Mouse (Mus musculus) small intestine, adult 2 months (tissue): ENCODE results near the gene Bcl2l11. TPM values are rescaled to one million over a fixed set of nuclear protein-coding genes. Genes with fewer than 3 reads are reported as not detected.
A peak's percentile ranks its signal among the peaks of the same experiment; 100 is the strongest.
"Not testable (repeated sequence)": the region's sequence is repeated elsewhere in the genome, so short reads cannot be mapped to it uniquely, and the experiment has no call there.

Experiments
- H3K27ac ChIP-seq: fragments of 200-500 bp; 2 replicates; pipeline ENCODE4 v1.5.1; 2012; ENCODE audit warnings: low read depth, low read length, control low read depth, inconsistent platforms; ENCODE audit not compliant: insufficient read depth
- H3K27me3 ChIP-seq: fragments of 200-500 bp; 2 replicates; pipeline ENCODE4 v1.6.1; 2012; ENCODE audit warnings: mild to moderate bottlenecking, moderate library complexity, low read length, inconsistent platforms; ENCODE audit not compliant: control insufficient read depth, insufficient read depth
- H3K36me3 ChIP-seq: fragments of 200-500 bp; 2 replicates; pipeline ENCODE4 v1.6.1; 2012; ENCODE audit warnings: mild to moderate bottlenecking, low read length, control low read depth, inconsistent platforms; ENCODE audit not compliant: control insufficient read depth, insufficient read depth
- H3K4me1 ChIP-seq: fragments of 200-500 bp; 2 replicates; pipeline ENCODE4 v1.6.1; 2012; ENCODE audit warnings: low read length, inconsistent platforms, mixed read lengths; ENCODE audit not compliant: control insufficient read depth, insufficient read depth, insufficient read length
- H3K4me3 ChIP-seq: fragments of 200-500 bp; 2 replicates; pipeline ENCODE4 v1.5.1; 2012; ENCODE audit warnings: low read depth, mild to moderate bottlenecking, control low read depth, inconsistent platforms, low read length, moderate library complexity
- CTCF ChIP-seq: fragments of 200-500 bp; IDR thresholded peaks from 2 replicates; pipeline ENCODE4 v1.5.1; 2012; ENCODE audit warnings: low read depth, mild to moderate bottlenecking, control low read depth, inconsistent platforms, low read length, moderate library complexity, mixed read lengths; ENCODE audit not compliant: insufficient replicate concordance, insufficient read length; ENCODE audit errors: extremely low read depth
- POLR2A ChIP-seq: fragments of 200-500 bp; IDR thresholded peaks from 2 replicates; pipeline ENCODE4 v1.6.1; 2012; ENCODE audit warnings: low read depth, mild to moderate bottlenecking, control low read depth, inconsistent platforms, low read length, moderate library complexity
- WGBS: fragments of 180-500 bp; shearing (Covaris S2); methylation state at CpG from one replicate; pipeline ENCODE4 v1.1.7; 2018; 5-methylcytosine and 5-hydroxymethylcytosine counted together
- polyA plus RNA-seq: library from polyadenylated mRNA; depleted of rRNA; stranded (reverse); fragments of >200 nt; gene quantifications from 2 replicates; pipeline ENCODE4 v1.2.3, GENCODE M21; 2012

Gene Bcl2l11
- polyA plus RNA-seq, 1 experiment = 7.4 TPM

GRCm38 (mm10) chr2:128174604-128175342, 48.9 kb downstream of the Bcl2l11 start:
- TF ChIP-seq CTCF (no peak), POLR2A (no peak)
- Histone ChIP-seq H3K4me1 (peaks cover 15% of the 10 kb centered on the region), H3K4me3 (no peak overlapping the region), H3K36me3 (no peaks in the 10 kb centered on the region), H3K27ac (no peak overlapping the region), H3K27me3 (no peaks in the 10 kb centered on the region)
- WGBS = 23% methylated on average over 9 of the region's 9 CpGs

GRCm38 (mm10) chr2:128175625-128176024, 49.8 kb downstream of the Bcl2l11 start:
- H3K27ac ChIP-seq = no peak overlapping the region
- 94% methylated on average over 6 of the region's 6 CpGs for WGBS
- TF ChIP-seq CTCF = no peak
- TF ChIP-seq POLR2A = no peak
- H3K36me3 ChIP-seq = no peaks in the 10 kb centered on the region
- no peak overlapping the region for H3K4me3 ChIP-seq
- no peaks in the 10 kb centered on the region for H3K27me3 ChIP-seq
- peaks cover 16% of the 10 kb centered on the region for H3K4me1 ChIP-seq

GRCm38 (mm10) chr2:128176391-128177044, 50.7 kb downstream of the Bcl2l11 start:
- WGBS = 38% methylated on average over 12 of the region's 12 CpGs
- Histone ChIP-seq H3K27me3 (no peaks in the 10 kb centered on the region), H3K36me3 (no peaks in the 10 kb centered on the region), H3K4me3 (no peak overlapping the region), H3K27ac (no peak overlapping the region), H3K4me1 (peaks cover 16% of the 10 kb centered on the region)
- TF ChIP-seq POLR2A (no peak), CTCF (no peak)

- 83% methylated on average over 5 of the region's 5 CpGs for WGBS
- TF ChIP-seq CTCF (no peak), POLR2A (no peak)
- H3K4me1 ChIP-seq = peaks cover 14% of the 10 kb centered on the region
- no peaks in the 10 kb centered on the region for H3K27me3 ChIP-seq
- no peak overlapping the region for H3K27ac ChIP-seq
- no peak overlapping the region for H3K4me3 ChIP-seq
- H3K36me3 ChIP-seq = no peaks in the 10 kb centered on the region
These were observed 51.4 kb downstream of the Bcl2l11 start for GRCm38 (mm10) chr2:128177241-128177661.

GRCm38 (mm10) chr2:128179126-128179807, 53.4 kb downstream of the Bcl2l11 start:
- Histone ChIP-seq H3K27me3 (no peaks in the 10 kb centered on the region), H3K27ac (peak overlapping the region; percentile 15; the same call in 1 of the 2 replicates)
- WGBS = 29% methylated on average over 18 of the region's 18 CpGs

GRCm38 (mm10) chr2:128179808-128180379, 54.1 kb downstream of the Bcl2l11 start:
- TF ChIP-seq POLR2A (no peak), CTCF (no peak)
- Histone ChIP-seq H3K36me3 (no peaks in the 10 kb centered on the region), H3K27me3 (no peaks in the 10 kb centered on the region), H3K4me1 (peaks cover 6% of the 10 kb centered on the region), H3K4me3 (no peak overlapping the region), H3K27ac (peak overlapping the region; percentile 15; the same call in 1 of the 2 replicates)
- WGBS = 15% methylated on average over 9 of the region's 9 CpGs

More at GRCm38 (mm10) chr2:128179126-128179807, 53.4 kb downstream of the Bcl2l11 start:
- no peak overlapping the region for H3K4me3 ChIP-seq
- H3K36me3 ChIP-seq = no peaks in the 10 kb centered on the region
- TF ChIP-seq POLR2A (no peak), CTCF (no peak)
- peaks cover 9% of the 10 kb centered on the region for H3K4me1 ChIP-seq

- H3K27me3 ChIP-seq, H3K27ac ChIP-seq, H3K4me1 ChIP-seq, H3K36me3 ChIP-seq, H3K4me3 ChIP-seq: not testable (repeated sequence)
- WGBS = 86% methylated on average over 9 of the region's 9 CpGs
These were observed 56.3 kb downstream of the Bcl2l11 start for GRCm38 (mm10) chr2:128182181-128182580.
